Mouse (Mus musculus) cortical plate, adult 2 months (tissue): Measurements from ENCODE around the gene Jmjd7. TPM values are rescaled to one million over a fixed set of nuclear protein-coding genes. Genes with fewer than 3 reads are reported as not detected.

Source experiments
- H3K27ac ChIP-seq: fragments of 200-500 bp; 2 replicates; pipeline ENCODE4 v1.5.1; 2012; ENCODE audit warnings: low read length, control low read depth, inconsistent platforms; ENCODE audit not compliant: insufficient read depth
- H3K4me1 ChIP-seq: fragments of 200-500 bp; 2 replicates; pipeline ENCODE4 v1.6.1; 2011; ENCODE audit warnings: low read length; ENCODE audit not compliant: control insufficient read depth, insufficient read depth
- H3K4me3 ChIP-seq: fragments of 200-500 bp; 2 replicates; pipeline ENCODE4 v1.5.1; 2011; ENCODE audit warnings: mild to moderate bottlenecking, low read length, control low read depth; ENCODE audit not compliant: insufficient read depth
- CTCF ChIP-seq: fragments of 200-500 bp; IDR thresholded peaks from 2 replicates; pipeline ENCODE4 v1.5.1; 2011; ENCODE audit warnings: mild to moderate bottlenecking, control low read depth, low read length; ENCODE audit not compliant: insufficient read depth; ENCODE audit errors: extremely low read depth
- POLR2A ChIP-seq: fragments of 200-500 bp; IDR thresholded peaks from 2 replicates; pipeline ENCODE4 v1.6.1; 2011; ENCODE audit warnings: mild to moderate bottlenecking, low read length, control low read depth; ENCODE audit not compliant: insufficient read depth; ENCODE audit errors: extremely low read depth
- polyA plus RNA-seq: library from polyadenylated mRNA; depleted of rRNA; stranded (reverse); fragments of >200 nt; gene quantifications from 2 replicates; pipeline ENCODE4 v1.2.3, GENCODE M21; 2012; rRNA removed

Gene Jmjd7
- 6.1 and 6.6 TPM in 2 replicates for polyA plus RNA-seq

DNA sequence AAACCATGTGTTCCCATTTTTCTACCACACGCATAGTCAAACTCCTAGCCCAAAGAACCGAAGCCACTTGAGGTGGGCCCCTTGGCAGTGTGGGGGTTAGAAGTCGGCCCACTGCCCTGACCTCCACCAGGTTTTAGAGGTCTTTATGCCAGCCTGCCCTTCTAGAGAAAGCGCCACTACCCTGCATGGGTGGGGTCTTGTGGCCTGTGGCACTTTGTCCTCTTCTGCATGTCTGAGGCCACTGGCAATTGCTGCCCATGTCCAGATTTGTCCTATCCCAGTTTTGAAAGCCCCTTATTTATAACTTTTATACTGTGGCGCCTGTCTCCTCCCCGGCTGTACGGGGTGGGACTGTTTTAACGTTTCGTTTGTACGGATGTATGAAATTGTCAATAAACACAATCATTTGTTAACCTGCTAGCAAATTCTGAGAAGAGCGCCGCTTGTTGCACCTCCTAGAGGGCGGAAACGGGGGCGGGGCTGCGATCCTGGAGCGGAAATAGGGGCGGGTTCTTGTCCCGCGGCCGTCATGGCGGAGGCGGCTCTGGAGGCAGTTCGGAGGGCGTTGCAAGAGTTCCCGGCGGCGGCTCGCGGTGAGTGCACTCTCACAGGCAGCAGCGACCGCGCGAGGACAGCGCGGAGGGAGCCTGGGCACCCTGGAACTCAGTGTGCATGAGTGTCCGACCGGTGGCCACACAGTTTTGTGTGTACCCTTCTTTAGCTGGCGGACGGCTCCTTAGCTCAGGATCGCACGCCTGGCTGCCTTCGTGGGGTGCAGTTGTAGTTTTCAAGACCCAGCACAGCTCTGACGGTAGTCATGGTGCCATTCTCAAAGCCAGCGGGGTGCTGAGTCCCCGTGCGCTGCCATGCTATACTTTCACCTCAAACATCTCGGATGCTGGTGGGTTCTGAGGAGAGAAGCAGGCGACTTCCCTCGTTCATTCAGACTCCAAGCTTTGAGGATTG lies at the start of gene Jmjd7, which contains the start of gene Gm28042:
Gene Jmjd7 (plus strand): TSS at position 500 of the 966 bp plus-strand sequence.
Gene Gm28042 (plus strand): TSS at position 510 of the 966 bp plus-strand sequence.
- Histone ChIP-seq H3K27ac (peak within 1 kb of the TSS; percentile 73), H3K4me1 (peaks cover 2% of the 10 kb centered on the region; the same call in 1 of the 2 replicates), H3K4me3 (peak within 1 kb of the TSS; percentile 63)
- TF ChIP-seq CTCF (no peak), POLR2A (peak; percentile 69)

- H3K4me1 ChIP-seq = peaks cover 3% of the 10 kb centered on the region
- TF ChIP-seq POLR2A = no peak
- TF ChIP-seq CTCF = no peak
These were observed 46.8 kb upstream of the Jmjd7 start for GRCm38 (mm10) chr2:119980343-119980986.

GRCm38 (mm10) chr2:119981631-119982030 lies 45.7 kb upstream of the Jmjd7 start:
- Histone ChIP-seq H3K4me3 (no peak overlapping the region), H3K27ac (no peak overlapping the region), H3K4me1 (peaks cover 3% of the 10 kb centered on the region)
- no peak for TF ChIP-seq POLR2A
- no peak for TF ChIP-seq CTCF

More at GRCm38 (mm10) chr2:119980343-119980986, 46.8 kb upstream of the Jmjd7 start:
- Histone ChIP-seq H3K4me3 (no peak overlapping the region), H3K27ac (no peak overlapping the region)

DNA sequence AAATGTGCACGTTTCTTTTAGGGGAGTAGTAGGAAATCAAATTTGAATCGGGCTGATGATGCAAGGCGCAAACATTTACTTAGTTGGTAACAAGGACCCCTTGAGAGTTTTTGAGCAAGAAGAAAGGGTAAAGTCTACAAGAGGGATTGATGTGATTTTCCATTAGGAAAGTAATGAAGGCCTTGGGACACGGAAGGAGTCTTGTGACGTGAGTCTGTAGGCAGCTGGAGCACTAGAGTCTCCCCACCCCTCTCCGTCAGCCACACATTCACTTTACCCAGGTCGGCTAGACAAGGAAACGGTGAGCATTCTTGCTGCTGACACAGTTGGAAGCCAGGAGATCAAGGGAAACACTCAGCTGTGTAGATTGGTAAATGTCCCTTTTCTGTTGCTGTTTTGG lies 41.4 kb upstream of the Jmjd7 start:
- no peak for TF ChIP-seq CTCF
- TF ChIP-seq POLR2A = no peak
- Histone ChIP-seq H3K4me1 (peaks cover 6% of the 10 kb centered on the region), H3K27ac (no peak overlapping the region), H3K4me3 (no peak overlapping the region)

DNA sequence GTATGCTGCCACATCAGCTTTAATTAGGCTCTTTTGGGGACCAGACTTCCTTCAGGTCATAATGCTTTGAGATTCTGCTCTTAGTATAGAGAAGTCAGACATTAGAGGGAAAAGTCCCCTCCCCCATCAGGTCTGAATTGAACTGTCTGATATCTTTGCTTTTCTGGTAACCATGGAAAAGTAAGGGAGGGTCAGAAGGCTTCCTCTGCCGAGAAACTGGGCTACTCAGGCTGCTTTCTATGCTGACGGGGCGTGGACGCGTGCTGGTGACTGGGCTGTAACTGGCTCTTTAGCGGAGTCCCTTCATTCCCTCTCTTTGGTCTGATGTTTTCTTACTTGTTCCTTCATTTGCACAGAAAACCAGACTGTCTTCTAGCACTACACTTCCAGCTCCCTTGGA lies 40.9 kb upstream of the Jmjd7 start:
- TF ChIP-seq POLR2A = no peak
- TF ChIP-seq CTCF = no peak
- Histone ChIP-seq H3K4me3 (no peak overlapping the region), H3K4me1 (peaks cover 6% of the 10 kb centered on the region), H3K27ac (no peak overlapping the region)

- Histone ChIP-seq H3K4me1 (peaks cover 6% of the 10 kb centered on the region), H3K27ac (no peak overlapping the region), H3K4me3 (no peak overlapping the region)
- no peak for TF ChIP-seq POLR2A
- no peak for TF ChIP-seq CTCF
These were observed 39.8 kb upstream of the Jmjd7 start for GRCm38 (mm10) chr2:119987441-119987840.

GRCm38 (mm10) chr2:119988952-119989351 lies 38.3 kb upstream of the Jmjd7 start:
- TF ChIP-seq CTCF (no peak), POLR2A (no peak)
- Histone ChIP-seq H3K4me1 (peaks cover 6% of the 10 kb centered on the region), H3K27ac (no peak overlapping the region), H3K4me3 (no peak overlapping the region)

DNA sequence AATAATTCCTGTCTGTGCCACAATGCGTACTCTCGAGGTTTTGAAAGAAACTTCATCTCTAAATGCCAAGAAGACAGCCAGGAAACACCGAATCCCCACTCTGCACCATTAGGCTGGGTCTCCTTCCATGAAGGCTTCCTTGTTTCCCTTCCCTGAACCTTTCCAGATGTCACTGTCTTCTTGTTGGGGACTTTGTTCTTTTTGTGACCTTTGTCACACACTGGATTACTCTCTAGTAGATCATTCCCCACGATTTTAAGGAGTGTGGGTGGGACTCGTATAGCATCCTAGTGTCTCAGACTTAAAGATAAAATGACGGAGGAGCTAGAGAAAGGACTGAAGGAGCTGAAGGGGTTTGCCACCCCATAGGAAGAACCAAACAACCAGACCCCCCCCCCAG lies 36.4 kb upstream of the Jmjd7 start:
- Histone ChIP-seq H3K4me1 (peaks cover 13% of the 10 kb centered on the region), H3K4me3 (no peak overlapping the region), H3K27ac (no peak overlapping the region)
- no peak for TF ChIP-seq CTCF
- TF ChIP-seq POLR2A = no peak

GRCm38 (mm10) chr2:119992349-119992748 lies 34.9 kb upstream of the Jmjd7 start:
- no peak overlapping the region for H3K27ac ChIP-seq
- no peak overlapping the region for H3K4me3 ChIP-seq
- peaks cover 14% of the 10 kb centered on the region for H3K4me1 ChIP-seq
- TF ChIP-seq POLR2A (no peak), CTCF (no peak)
